In the genomic region with DNA sequence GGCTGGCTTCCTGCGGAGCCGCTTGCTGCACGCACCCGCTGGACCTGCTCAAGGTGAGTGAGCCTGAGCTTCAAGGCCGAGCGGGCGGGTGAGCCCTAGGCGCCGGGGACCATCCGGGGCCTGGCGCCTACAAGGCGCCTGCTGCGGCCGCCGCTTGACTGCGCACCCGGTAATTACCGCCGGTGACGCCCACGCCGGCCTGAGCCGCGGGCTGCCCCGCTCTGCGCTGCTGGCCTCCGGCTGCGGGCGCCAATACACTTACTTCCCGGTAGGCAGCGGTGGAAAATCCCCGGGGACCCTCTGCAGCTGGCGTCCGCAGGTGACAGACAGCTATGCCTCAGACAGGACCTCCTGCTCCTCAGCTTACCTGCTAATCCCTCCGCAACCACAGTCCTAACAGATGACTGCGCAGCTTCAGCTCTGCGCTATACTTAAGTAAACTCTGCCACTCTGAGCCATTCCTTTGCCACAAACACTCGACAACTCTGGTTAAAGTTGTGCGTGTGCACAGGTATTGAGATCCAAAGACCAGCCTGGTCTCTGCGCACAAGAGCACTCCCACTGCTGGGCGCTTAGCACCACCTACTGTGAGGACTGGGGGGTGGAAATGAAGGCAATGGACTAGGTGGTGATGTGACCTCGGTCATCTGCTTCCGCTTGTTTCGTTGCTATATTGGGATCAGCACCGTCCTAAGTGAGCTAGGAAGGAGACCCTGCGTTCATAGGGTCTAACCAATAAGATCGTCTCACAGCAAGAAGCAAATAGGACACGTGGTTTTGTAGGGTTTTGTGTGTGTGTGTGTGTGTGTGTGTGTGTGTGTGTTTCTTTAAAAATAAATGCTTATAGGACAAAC, we compare ENCODE assay signal across 8 mouse cellular contexts. TPM values are rescaled to one million over a fixed set of nuclear protein-coding genes. Genes with fewer than 3 reads are reported as not detected.
DNase-seq lines count a peak whose midpoint lies in the region; ATAC-seq and TF ChIP-seq lines count a peak whose summit lies in the region.

No protein-coding gene starts in this region.

- H3K4me3 ChIP-seq in cerebellum, adult 2 months (replicated peaks; ENCODE audit: insufficient read depth, low read depth, low read length), result peak overlapping the region; percentile 83
- peak overlapping the region; percentile 66 for H3K4me3 ChIP-seq in hindbrain, embryonic 15.5 days
- H3K4me3 ChIP-seq in liver, adult 2 months (ENCODE audit: insufficient read depth, low read depth, low read length), result peak overlapping the region; percentile 93
- peak overlapping the region; percentile 68 for H3K4me3 ChIP-seq in myocyte

- H3K4me1 ChIP-seq in cerebellum, adult 2 months (ENCODE audit: control insufficient read depth, insufficient read depth, low read length), result peaks cover 13% of the 10 kb centered on the region
- peaks cover 37% of the 10 kb centered on the region for H3K4me1 ChIP-seq in hindbrain, embryonic 15.5 days (replicated peaks)
- peaks cover 32% of the 10 kb centered on the region for H3K4me1 ChIP-seq in liver, adult 2 months (ENCODE audit: control insufficient read depth, insufficient read depth, low read length)

- peak; percentile 57 for ATAC-seq in erythroid progenitor cell, adult 5-6 weeks (replicated peaks; ENCODE audit: low FRiP score, poor library complexity, severe bottlenecking)
- peak; percentile 19 for ATAC-seq in hindbrain, embryonic 15.5 days (ENCODE audit: low FRiP score, low read depth)
- ATAC-seq in monocyte, adult 5-6 weeks (replicated peaks; ENCODE audit: insufficient number of reproducible peaks, low FRiP score, low TSS enrichment, poor library complexity, severe bottlenecking), result no peak

- peak overlapping the region; percentile 94 for H3K4me2 ChIP-seq in hindbrain, embryonic 15.5 days
- H3K4me2 ChIP-seq in myocyte (ENCODE audit: low read depth), result peak overlapping the region; percentile 85

- DNase-seq in cerebellum, adult 2 months, result peak in 1 of 2 experiments; percentile 26
- DNase-seq in cerebellum, postnatal 36 days, result no peak
- peak; percentile 38 for DNase-seq in T-cell, adult 2 months (ENCODE audit: low spot score)
- peak; percentile 87 for DNase-seq in liver, adult 2 months (ENCODE audit: extremely low read depth, low read depth, low spot score)

- no peaks in the 10 kb centered on the region for H3K27me3 ChIP-seq in cerebellum, adult 2 months (ENCODE audit: control insufficient read depth, insufficient read depth, low read length)
- H3K27me3 ChIP-seq in hindbrain, embryonic 15.5 days, result no peaks in the 10 kb centered on the region
- H3K27me3 ChIP-seq in liver, adult 2 months (ENCODE audit: control insufficient read depth, insufficient read depth, low read length), result no peaks in the 10 kb centered on the region
- H3K27me3 ChIP-seq in myocyte (ENCODE audit: control insufficient read depth, insufficient read depth, insufficient read length), result no peaks in the 10 kb centered on the region

- H3K36me3 ChIP-seq in hindbrain, embryonic 15.5 days, result peaks cover 39% of the 10 kb centered on the region
- H3K36me3 ChIP-seq in liver, adult 2 months (ENCODE audit: control insufficient read depth, insufficient read depth, low read length), result peaks cover 26% of the 10 kb centered on the region
- H3K36me3 ChIP-seq in myocyte (ENCODE audit: control insufficient read depth, insufficient read depth), result peaks cover 14% of the 10 kb centered on the region

- H3K9ac ChIP-seq in hindbrain, embryonic 15.5 days, result peak overlapping the region; percentile 73
- peak overlapping the region; percentile 94 for H3K9ac ChIP-seq in liver, adult 2 months (ENCODE audit: low read depth, low read length)

- TF ChIP-seq CTCF in cerebellum, adult 2 months (IDR thresholded peaks at IDR 0.05; ENCODE audit: borderline replicate concordance, insufficient read depth, low read depth, low read length), result no peak
- peak; percentile 72 for TF ChIP-seq CTCF in liver, adult 2 months (IDR thresholded peaks at IDR 0.05; ENCODE audit: low read depth, low read length)

- no peak overlapping the region for H3K27ac ChIP-seq in cerebellum, adult 2 months (ENCODE audit: insufficient read depth, low read length)
- peak overlapping the region; percentile 71 for H3K27ac ChIP-seq in hindbrain, embryonic 15.5 days (replicated peaks)
- peak overlapping the region; percentile 96 for H3K27ac ChIP-seq in liver, adult 2 months (replicated peaks; ENCODE audit: insufficient read depth, low read depth, low read length)

- TF ChIP-seq POLR2A in cerebellum, adult 2 months (IDR thresholded peaks at IDR 0.05; ENCODE audit: borderline replicate concordance, insufficient read depth, low read length), result no peak
- TF ChIP-seq POLR2A in liver, adult 2 months (IDR thresholded peaks at IDR 0.05; ENCODE audit: extremely low read depth, insufficient read depth, low read length), result peak; percentile 66; the same call in 1 of the 2 replicates
- TF ChIP-seq POLR2A in myocyte (IDR thresholded peaks at IDR 0.05; ENCODE audit: insufficient read length, low read depth), result no peak

- no peaks in the 10 kb centered on the region; the same call in 1 of the 2 replicates for H3K79me2 ChIP-seq in liver, adult 2 months (ENCODE audit: control insufficient read depth, insufficient read depth, low read length)
- H3K79me2 ChIP-seq in myocyte (ENCODE audit: control insufficient read depth, insufficient read depth), result peaks cover 10% of the 10 kb centered on the region

- WGBS in cerebellum, adult 2 months, result 1% methylated on average over 48 of the region's 48 CpGs
- under 1% methylated on average over 45 of the region's 48 CpGs for WGBS in hindbrain, embryonic 15.5 days
- WGBS in liver, adult 2 months, result under 1% methylated on average over 48 of the region's 48 CpGs

- H3ac ChIP-seq in myocyte (ENCODE audit: control insufficient read depth, insufficient read length), result peak overlapping the region; percentile 79

- H3K9me3 ChIP-seq in hindbrain, embryonic 15.5 days, result no peaks in the 10 kb centered on the region

TF ChIP-seq in myocyte, 11 proteins besides CTCF, POLR2A, EP300 and RAD21 (continues in another document):
- TF ChIP-seq E2F4 (IDR thresholded peaks at IDR 0.05; ENCODE audit: insufficient read depth) (no peak), SRF (IDR thresholded peaks at IDR 0.05; ENCODE audit: control insufficient read depth, insufficient read length, low read depth) (peak; percentile 23), REST (IDR thresholded peaks at IDR 0.05; ENCODE audit: insufficient read depth, insufficient read length) (no peak), TCF12 (IDR thresholded peaks at IDR 0.05; ENCODE audit: insufficient read depth, poor library complexity, severe bottlenecking) (no peak), USF1 (IDR thresholded peaks at IDR 0.05; ENCODE audit: low read depth) (peak; percentile 84), MYOG (IDR thresholded peaks at IDR 0.05; ENCODE audit: control insufficient read depth in 1 of 3, insufficient read depth in 1 of 3, insufficient read length in 2 of 3, low read depth in 2 of 3) (peak in 1 of 3 experiments; percentile 52)

RNA-seq across cellular contexts. Expression of gene Slc25a10, which starts 0.6 kb away (rescaled TPM):
- 38.9 and 39.3 TPM in 2 replicates for polyA plus RNA-seq in cerebellum, adult 2 months (2012; rRNA removed)
- 7.2 and 17.6 TPM in 2 replicates for total RNA-seq in erythroid progenitor cell, adult 5-6 weeks (2015; ENCODE audit: low replicate concordance)
- 25.4 and 40.1 TPM in 2 replicates for total RNA-seq in erythroid progenitor cell, adult 5-6 weeks (2017; ENCODE audit: low replicate concordance)
- polyA plus RNA-seq in hindbrain, embryonic 15.5 days (2015; fragmentation: Nextera tagmentation; extraction: Ambion mirVana), result 31.7 and 31.9 TPM in 2 replicates
- 121 and 135 TPM in 2 replicates for total RNA-seq in liver, adult 2 months (2014; rRNA removed)
- polyA plus RNA-seq in liver, adult 2 months (2012; rRNA removed), result 445 and 478 TPM in 2 replicates
- polyA plus RNA-seq in myocyte (2012; fragmentation: generic; extraction: Trizol), result 43.8 TPM
- 6.6 to 8.1 TPM (median 7.4 TPM) in 3 replicates for total RNA-seq in monocyte, adult 5-6 weeks (2017)

RNA-seq across cellular contexts. Expression of gene Mrpl12, which starts 7.8 kb away (rescaled TPM):
- polyA plus RNA-seq in cerebellum, adult 2 months (2012; rRNA removed), result 108 and 119 TPM in 2 replicates
- total RNA-seq in erythroid progenitor cell, adult 5-6 weeks (2015; ENCODE audit: low replicate concordance), result 10.8 and 17.6 TPM in 2 replicates
- 11.6 and 13.7 TPM in 2 replicates for total RNA-seq in erythroid progenitor cell, adult 5-6 weeks (2017; ENCODE audit: low replicate concordance)
- 122 and 125 TPM in 2 replicates for polyA plus RNA-seq in hindbrain, embryonic 15.5 days (2015; fragmentation: Nextera tagmentation; extraction: Ambion mirVana)
- 43.6 and 46.6 TPM in 2 replicates for total RNA-seq in liver, adult 2 months (2014; rRNA removed)
- polyA plus RNA-seq in liver, adult 2 months (2012; rRNA removed), result 221 and 232 TPM in 2 replicates
- polyA plus RNA-seq in myocyte (2012; fragmentation: generic; extraction: Trizol), result 218 TPM
- total RNA-seq in monocyte, adult 5-6 weeks (2017), result 30.7 to 37.5 TPM (median 32.4 TPM) in 3 replicates

RNA-seq across cellular contexts. Expression of gene Arl16, which starts 24.8 kb away (rescaled TPM):
- polyA plus RNA-seq in cerebellum, adult 2 months (2012; rRNA removed), result 42.7 and 56.5 TPM in 2 replicates
- 13.8 and 22.0 TPM in 2 replicates for total RNA-seq in erythroid progenitor cell, adult 5-6 weeks (2015; ENCODE audit: low replicate concordance)
- 3.8 and 16.7 TPM in 2 replicates for total RNA-seq in erythroid progenitor cell, adult 5-6 weeks (2017; ENCODE audit: low replicate concordance)
- polyA plus RNA-seq in hindbrain, embryonic 15.5 days (2015; fragmentation: Nextera tagmentation; extraction: Ambion mirVana), result 61.5 and 64.1 TPM in 2 replicates
- total RNA-seq in liver, adult 2 months (2014; rRNA removed), result 9.5 and 9.6 TPM in 2 replicates
- 12.2 and 14.8 TPM in 2 replicates for polyA plus RNA-seq in liver, adult 2 months (2012; rRNA removed)
- 15.6 TPM for polyA plus RNA-seq in myocyte (2012; fragmentation: generic; extraction: Trizol)
- 4.8 to 15.5 TPM (median 14.4 TPM) in 3 replicates for total RNA-seq in monocyte, adult 5-6 weeks (2017)

RNA-seq across cellular contexts. Expression of gene Ccdc137, which starts 34.3 kb away (rescaled TPM):
- polyA plus RNA-seq in cerebellum, adult 2 months (2012; rRNA removed), result 27.3 and 28.3 TPM in 2 replicates
- 5.8 and 26.8 TPM in 2 replicates for total RNA-seq in erythroid progenitor cell, adult 5-6 weeks (2015; ENCODE audit: low replicate concordance)
- total RNA-seq in erythroid progenitor cell, adult 5-6 weeks (2017; ENCODE audit: low replicate concordance), result 21.2 and 24.0 TPM in 2 replicates
- polyA plus RNA-seq in hindbrain, embryonic 15.5 days (2015; fragmentation: Nextera tagmentation; extraction: Ambion mirVana), result 24.8 and 28.9 TPM in 2 replicates
- total RNA-seq in liver, adult 2 months (2014; rRNA removed), result 4.6 and 5.7 TPM in 2 replicates
- 5.8 and 8.7 TPM in 2 replicates for polyA plus RNA-seq in liver, adult 2 months (2012; rRNA removed)
- 11.4 TPM for polyA plus RNA-seq in myocyte (2012; fragmentation: generic; extraction: Trizol)
- 17.9 to 37.4 TPM (median 25.2 TPM) in 3 replicates for total RNA-seq in monocyte, adult 5-6 weeks (2017)

RNA-seq across cellular contexts. Expression of gene Oxld1, which starts 34.4 kb away (rescaled TPM):
- polyA plus RNA-seq in cerebellum, adult 2 months (2012; rRNA removed), result 15.5 and 20.0 TPM in 2 replicates
- total RNA-seq in erythroid progenitor cell, adult 5-6 weeks (2015; ENCODE audit: low replicate concordance), result 4.3 TPM in 1 of 2 replicates, not detected in the other
- total RNA-seq in erythroid progenitor cell, adult 5-6 weeks (2017; ENCODE audit: low replicate concordance), result 1.4 and 5.0 TPM in 2 replicates
- polyA plus RNA-seq in hindbrain, embryonic 15.5 days (2015; fragmentation: Nextera tagmentation; extraction: Ambion mirVana), result 11.5 and 12.0 TPM in 2 replicates
- total RNA-seq in liver, adult 2 months (2014; rRNA removed), result 20.7 and 28.9 TPM in 2 replicates
- polyA plus RNA-seq in liver, adult 2 months (2012; rRNA removed), result 29.2 and 32.6 TPM in 2 replicates
- polyA plus RNA-seq in myocyte (2012; fragmentation: generic; extraction: Trizol), result 17.4 TPM
- total RNA-seq in monocyte, adult 5-6 weeks (2017), result 3.5 to 6.4 TPM (median 3.9 TPM) in 3 replicates

Comparison
In these comparisons a context has a peak if more than half of its experiments do, and no peak if none do; other contexts are left out.
1. DNase-seq: peak in T-cell, adult 2 months (single experiment) and liver, adult 2 months (single experiment); none in cerebellum, postnatal 36 days (0 of 2).
2. Peak in every context shown above with its lines, with median percentiles within 50 percentile points of each other: H3K4me3 ChIP-seq.